In the genomic region with DNA sequence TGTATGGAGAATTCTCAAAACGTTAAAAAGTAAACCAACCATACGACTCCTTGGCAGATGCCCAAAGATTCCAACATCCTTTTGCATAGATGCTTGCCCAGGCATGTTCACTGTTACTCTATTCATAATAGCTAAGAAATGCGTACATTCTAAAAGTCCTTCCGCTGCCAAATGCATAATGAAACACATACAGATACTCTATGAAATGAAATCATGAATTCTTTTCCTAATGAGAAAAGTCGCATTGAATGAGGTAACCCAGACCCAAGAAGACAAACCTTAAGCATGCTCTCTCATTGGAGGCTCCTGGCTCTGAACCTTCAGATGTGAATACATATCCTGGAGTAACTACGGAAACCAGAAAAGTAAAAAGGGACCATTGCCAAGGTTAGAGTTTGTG, we compare ENCODE assay signal across 21 mouse cellular contexts. TPM values are rescaled to one million over a fixed set of nuclear protein-coding genes. Genes with fewer than 3 reads are reported as not detected.
DNase-seq lines count a peak whose midpoint lies in the region; ATAC-seq and TF ChIP-seq lines count a peak whose summit lies in the region.
"Had no signal": no experiment of that assay in that cellular context is flagged by ENCODE, and none has a peak within 500 bp of the region (broad histone marks: within the 10 kb centered on the region; RNA-seq: fewer than 3 reads in every experiment).

No protein-coding gene starts in this region.

- TF ChIP-seq POLR2A in limb, embryonic 14.5 days (IDR thresholded peaks at IDR 0.05; ENCODE audit: borderline replicate concordance, extremely low read depth, insufficient read depth, insufficient read length): no peak

- H3K9me3 ChIP-seq in hindbrain, postnatal 0 days (ENCODE audit: low read length): no peaks in the 10 kb centered on the region
- no peaks in the 10 kb centered on the region for H3K9me3 ChIP-seq in hindbrain, embryonic 12.5 days (replicated peaks)
- H3K9me3 ChIP-seq in midbrain, postnatal 0 days (ENCODE audit: low read length): no peaks in the 10 kb centered on the region
- H3K9me3 ChIP-seq in midbrain, embryonic 15.5 days: no peaks in the 10 kb centered on the region
- no peaks in the 10 kb centered on the region for H3K9me3 ChIP-seq in embryonic facial prominence, embryonic 14.5 days (ENCODE audit: control insufficient read depth, low read length)
- no peaks in the 10 kb centered on the region for H3K9me3 ChIP-seq in limb, embryonic 14.5 days (ENCODE audit: control insufficient read depth, low read length)
- H3K9me3 ChIP-seq: limb, embryonic 15.5 days had no signal

- peak; percentile 38 for DNase-seq in hindbrain, postnatal 0 days (ENCODE audit: low spot score)
- peak; percentile 27 for DNase-seq in midbrain, postnatal 0 days (ENCODE audit: low spot score)
- peak; percentile 93 for DNase-seq in embryonic facial prominence, embryonic 14.5 days (ENCODE audit: low spot score)
- peak; percentile 73 for DNase-seq in limb, embryonic 14.5 days (ENCODE audit: low spot score)
- DNase-seq in T-cell, adult 2 months (ENCODE audit: low spot score): no peak
- DNase-seq: adrenal gland, postnatal 36 days; cerebellum, adult 9-10 months; gastrocnemius, postnatal 25 days; right cerebral cortex, postnatal 25 days; thymus, postnatal 14 days had no signal

- H3K4me2 ChIP-seq in hindbrain, postnatal 0 days (ENCODE audit: low read depth, low read length): no peak overlapping the region
- H3K4me2 ChIP-seq in hindbrain, embryonic 12.5 days (replicated peaks): no peak overlapping the region
- no peak overlapping the region for H3K4me2 ChIP-seq in midbrain, postnatal 0 days (ENCODE audit: low read depth, low read length, poor library complexity, severe bottlenecking)
- H3K4me2 ChIP-seq in midbrain, embryonic 15.5 days: no peak overlapping the region
- no peak overlapping the region for H3K4me2 ChIP-seq in embryonic facial prominence, embryonic 14.5 days (ENCODE audit: low read depth, low read length)
- no peak overlapping the region for H3K4me2 ChIP-seq in limb, embryonic 14.5 days (replicated peaks; ENCODE audit: low read depth, low read length, severe bottlenecking)
- H3K4me2 ChIP-seq: limb, embryonic 15.5 days had no signal

- ATAC-seq in hindbrain, postnatal 0 days: no peak
- no peak for ATAC-seq in hindbrain, embryonic 12.5 days (ENCODE audit: low FRiP score)
- ATAC-seq in midbrain, postnatal 0 days (ENCODE audit: low FRiP score): no peak
- ATAC-seq in midbrain, embryonic 15.5 days (replicated peaks): no peak
- ATAC-seq in embryonic facial prominence, embryonic 14.5 days (ENCODE audit: low read depth): peak; percentile 84
- peak; percentile 34; the same call in 1 of the 2 replicates for ATAC-seq in limb, embryonic 14.5 days (ENCODE audit: low FRiP score, low read depth)

- no peaks in the 10 kb centered on the region for H3K27me3 ChIP-seq in hindbrain, postnatal 0 days (ENCODE audit: insufficient read depth, low read length)
- H3K27me3 ChIP-seq in hindbrain, embryonic 12.5 days: no peaks in the 10 kb centered on the region
- H3K27me3 ChIP-seq in midbrain, postnatal 0 days (ENCODE audit: insufficient read depth, low read length): no peaks in the 10 kb centered on the region
- no peaks in the 10 kb centered on the region for H3K27me3 ChIP-seq in midbrain, embryonic 15.5 days (replicated peaks)
- no peaks in the 10 kb centered on the region for H3K27me3 ChIP-seq in embryonic facial prominence, embryonic 14.5 days (replicated peaks; ENCODE audit: control insufficient read depth, insufficient read depth, low read length)
- H3K27me3 ChIP-seq in limb, embryonic 14.5 days (ENCODE audit: control insufficient read depth, insufficient read depth, low read length): no peaks in the 10 kb centered on the region
- H3K27me3 ChIP-seq: limb, embryonic 15.5 days had no signal

- no peak overlapping the region for H3K27ac ChIP-seq in hindbrain, postnatal 0 days
- H3K27ac ChIP-seq in hindbrain, embryonic 12.5 days: no peak overlapping the region
- no peak overlapping the region for H3K27ac ChIP-seq in midbrain, postnatal 0 days (ENCODE audit: low read depth, low read length)
- no peak overlapping the region for H3K27ac ChIP-seq in midbrain, embryonic 15.5 days
- H3K27ac ChIP-seq in embryonic facial prominence, embryonic 14.5 days (replicated peaks; ENCODE audit: low read depth, low read length): 0 out of 2 replicates have a peak overlapping the region, but pooled peaks have one; percentile 24
- H3K27ac ChIP-seq in limb, embryonic 14.5 days (replicated peaks; ENCODE audit: low read depth, low read length): no peak overlapping the region
- H3K27ac ChIP-seq: limb, embryonic 15.5 days; stomach, postnatal 0 days had no signal

- no peak for TF ChIP-seq CTCF in hindbrain, postnatal 0 days (IDR thresholded peaks at IDR 0.05; ENCODE audit: low read depth)
- TF ChIP-seq CTCF in midbrain, postnatal 0 days (IDR thresholded peaks at IDR 0.05): no peak

- H3K9ac ChIP-seq in hindbrain, postnatal 0 days (replicated peaks; ENCODE audit: low read length): no peak overlapping the region
- no peak overlapping the region for H3K9ac ChIP-seq in hindbrain, embryonic 12.5 days
- H3K9ac ChIP-seq in midbrain, postnatal 0 days (replicated peaks; ENCODE audit: low read length, poor library complexity, severe bottlenecking): no peak overlapping the region
- H3K9ac ChIP-seq in midbrain, embryonic 15.5 days: no peak overlapping the region
- H3K9ac ChIP-seq in embryonic facial prominence, embryonic 14.5 days (ENCODE audit: low read depth, low read length): no peak overlapping the region
- H3K9ac ChIP-seq in limb, embryonic 14.5 days (ENCODE audit: low read depth, low read length, severe bottlenecking): no peak overlapping the region
- H3K9ac ChIP-seq: limb, embryonic 15.5 days had no signal

- no peaks in the 10 kb centered on the region for H3K36me3 ChIP-seq in hindbrain, postnatal 0 days (ENCODE audit: insufficient read depth, low read length)
- H3K36me3 ChIP-seq in hindbrain, embryonic 12.5 days: no peaks in the 10 kb centered on the region
- no peaks in the 10 kb centered on the region for H3K36me3 ChIP-seq in midbrain, postnatal 0 days (ENCODE audit: insufficient read depth, low read length)
- no peaks in the 10 kb centered on the region for H3K36me3 ChIP-seq in midbrain, embryonic 15.5 days (replicated peaks)
- no peaks in the 10 kb centered on the region for H3K36me3 ChIP-seq in embryonic facial prominence, embryonic 14.5 days (ENCODE audit: control insufficient read depth, insufficient read depth, low read length)
- no peaks in the 10 kb centered on the region for H3K36me3 ChIP-seq in limb, embryonic 14.5 days (ENCODE audit: control insufficient read depth, insufficient read depth, low read length)
- H3K36me3 ChIP-seq: limb, embryonic 15.5 days had no signal

- no peaks in the 10 kb centered on the region for H3K4me1 ChIP-seq in hindbrain, postnatal 0 days (ENCODE audit: insufficient read depth, low read length)
- H3K4me1 ChIP-seq in hindbrain, embryonic 12.5 days: no peaks in the 10 kb centered on the region
- H3K4me1 ChIP-seq in midbrain, postnatal 0 days (ENCODE audit: insufficient read depth, low read length): no peaks in the 10 kb centered on the region
- H3K4me1 ChIP-seq in midbrain, embryonic 15.5 days: no peaks in the 10 kb centered on the region
- no peaks in the 10 kb centered on the region for H3K4me1 ChIP-seq in embryonic facial prominence, embryonic 14.5 days (ENCODE audit: control insufficient read depth, insufficient read depth, low read length)
- no peaks in the 10 kb centered on the region for H3K4me1 ChIP-seq in limb, embryonic 14.5 days (ENCODE audit: control insufficient read depth, insufficient read depth, low read length)
- H3K4me1 ChIP-seq: limb, embryonic 15.5 days had no signal

- no peak overlapping the region for H3K4me3 ChIP-seq in hindbrain, postnatal 0 days (ENCODE audit: low read length)
- H3K4me3 ChIP-seq in hindbrain, embryonic 12.5 days: no peak overlapping the region
- H3K4me3 ChIP-seq in midbrain, postnatal 0 days (ENCODE audit: low read depth, low read length): no peak overlapping the region
- no peak overlapping the region for H3K4me3 ChIP-seq in midbrain, embryonic 15.5 days
- no peak overlapping the region for H3K4me3 ChIP-seq in embryonic facial prominence, embryonic 14.5 days (ENCODE audit: low read depth, low read length)
- no peak overlapping the region for H3K4me3 ChIP-seq in limb, embryonic 14.5 days (replicated peaks; ENCODE audit: low read length)
- H3K4me3 ChIP-seq: limb, embryonic 15.5 days had no signal

- 53% methylated on average over 6 of the region's 6 CpGs for WGBS in hindbrain, postnatal 0 days
- 80% methylated on average over 6 of the region's 6 CpGs for WGBS in hindbrain, embryonic 12.5 days
- WGBS in midbrain, postnatal 0 days: 61% methylated on average over 6 of the region's 6 CpGs
- WGBS in midbrain, embryonic 15.5 days: 73% methylated on average over 6 of the region's 6 CpGs
- 41% methylated on average over 6 of the region's 6 CpGs for WGBS in embryonic facial prominence, embryonic 14.5 days
- 61% methylated on average over 6 of the region's 6 CpGs for WGBS in limb, embryonic 14.5 days

RNA-seq across cellular contexts. Expression of gene Lpcat4, which starts 36.2 kb away (rescaled TPM):
- total RNA-seq in hindbrain, postnatal 0 days (2014; rRNA removed): 21.3 and 44.7 TPM in 2 replicates
- polyA plus RNA-seq in hindbrain, postnatal 0 days (2015; fragmentation: Nextera tagmentation; extraction: Ambion mirVana): 20.8 and 22.8 TPM in 2 replicates
- 12.1 and 15.5 TPM in 2 replicates for polyA plus RNA-seq in hindbrain, embryonic 12.5 days (2016; fragmentation: Nextera tagmentation; extraction: Ambion mirVana)
- total RNA-seq in midbrain, postnatal 0 days (2014; rRNA removed): 23.3 and 37.2 TPM in 2 replicates
- 20.2 and 21.6 TPM in 2 replicates for polyA plus RNA-seq in midbrain, postnatal 0 days (2015; fragmentation: Nextera tagmentation; extraction: Ambion mirVana)
- 21.9 and 26.0 TPM in 2 replicates for polyA plus RNA-seq in midbrain, embryonic 15.5 days (2015; fragmentation: Nextera tagmentation; extraction: Ambion mirVana)
- 17.5 and 19.3 TPM in 2 replicates for polyA plus RNA-seq in embryonic facial prominence, embryonic 14.5 days (2014; fragmentation: Nextera tagmentation; extraction: Ambion mirVana)
- 39.9 and 64.6 TPM in 2 replicates for polyA plus RNA-seq in limb, embryonic 14.5 days (2012; rRNA removed)
- 19.7 and 20.9 TPM in 2 replicates for polyA plus RNA-seq in limb, embryonic 14.5 days (2014; fragmentation: Nextera tagmentation; extraction: Ambion mirVana)

RNA-seq across cellular contexts. Expression of gene Olfr1318, which starts 49.1 kb away (rescaled TPM):
- total RNA-seq in hindbrain, postnatal 0 days (2014; rRNA removed): not detected in 2 replicates
- polyA plus RNA-seq in hindbrain, postnatal 0 days (2015; fragmentation: Nextera tagmentation; extraction: Ambion mirVana): 0.14 TPM in 2 replicates
- polyA plus RNA-seq in hindbrain, embryonic 12.5 days (2016; fragmentation: Nextera tagmentation; extraction: Ambion mirVana): not detected in 2 replicates
- total RNA-seq in midbrain, postnatal 0 days (2014; rRNA removed): not detected in 2 replicates
- 0.05 TPM in 1 of 2 replicates, not detected in the other for polyA plus RNA-seq in midbrain, postnatal 0 days (2015; fragmentation: Nextera tagmentation; extraction: Ambion mirVana)
- polyA plus RNA-seq in midbrain, embryonic 15.5 days (2015; fragmentation: Nextera tagmentation; extraction: Ambion mirVana): not detected in 2 replicates
- not detected in 2 replicates for polyA plus RNA-seq in embryonic facial prominence, embryonic 14.5 days (2014; fragmentation: Nextera tagmentation; extraction: Ambion mirVana)
- not detected in 2 replicates for polyA plus RNA-seq in limb, embryonic 14.5 days (2012; rRNA removed)
- polyA plus RNA-seq in limb, embryonic 14.5 days (2014; fragmentation: Nextera tagmentation; extraction: Ambion mirVana): not detected in 2 replicates
- total RNA-seq: adrenal gland, postnatal 36 days; gastrocnemius, postnatal 25 days; layer of hippocampus, postnatal 10 days; megakaryocyte-erythroid progenitor cell, adult 5-6 weeks; MEL had no signal
- polyA plus RNA-seq: cortical plate, adult 2 months; heart, postnatal 0 days; limb, embryonic 15.5 days; liver, embryonic 16.5 days; stomach, postnatal 0 days had no signal

RNA-seq across cellular contexts. Expression of gene Nutm1, which starts 56.0 kb away (rescaled TPM):
- 0.05 TPM in 1 of 2 replicates, not detected in the other for total RNA-seq in hindbrain, postnatal 0 days (2014; rRNA removed)
- polyA plus RNA-seq in hindbrain, postnatal 0 days (2015; fragmentation: Nextera tagmentation; extraction: Ambion mirVana): 0.06 and 0.11 TPM in 2 replicates
- polyA plus RNA-seq in hindbrain, embryonic 12.5 days (2016; fragmentation: Nextera tagmentation; extraction: Ambion mirVana): 0.05 and 0.09 TPM in 2 replicates
- total RNA-seq in midbrain, postnatal 0 days (2014; rRNA removed): not detected in 2 replicates
- 0.06 and 0.09 TPM in 2 replicates for polyA plus RNA-seq in midbrain, postnatal 0 days (2015; fragmentation: Nextera tagmentation; extraction: Ambion mirVana)
- not detected in 2 replicates for polyA plus RNA-seq in midbrain, embryonic 15.5 days (2015; fragmentation: Nextera tagmentation; extraction: Ambion mirVana)
- not detected in 2 replicates for polyA plus RNA-seq in embryonic facial prominence, embryonic 14.5 days (2014; fragmentation: Nextera tagmentation; extraction: Ambion mirVana)
- polyA plus RNA-seq in limb, embryonic 14.5 days (2012; rRNA removed): not detected in 2 replicates
- polyA plus RNA-seq in limb, embryonic 14.5 days (2014; fragmentation: Nextera tagmentation; extraction: Ambion mirVana): not detected in 2 replicates
- total RNA-seq: adrenal gland, postnatal 36 days; gastrocnemius, postnatal 25 days; layer of hippocampus, postnatal 10 days had no signal
- polyA plus RNA-seq: heart, postnatal 0 days; limb, embryonic 15.5 days; liver, embryonic 16.5 days; neural tube, embryonic 14.5 days had no signal

RNA-seq across cellular contexts. Expression of gene Nop10, which starts 58.7 kb away (rescaled TPM):
- 61.0 and 115 TPM in 2 replicates for total RNA-seq in hindbrain, postnatal 0 days (2014; rRNA removed)
- polyA plus RNA-seq in hindbrain, postnatal 0 days (2015; fragmentation: Nextera tagmentation; extraction: Ambion mirVana): 177 and 183 TPM in 2 replicates
- 118 and 127 TPM in 2 replicates for polyA plus RNA-seq in hindbrain, embryonic 12.5 days (2016; fragmentation: Nextera tagmentation; extraction: Ambion mirVana)
- total RNA-seq in midbrain, postnatal 0 days (2014; rRNA removed): 75.7 and 111 TPM in 2 replicates
- 151 and 158 TPM in 2 replicates for polyA plus RNA-seq in midbrain, postnatal 0 days (2015; fragmentation: Nextera tagmentation; extraction: Ambion mirVana)
- 153 and 158 TPM in 2 replicates for polyA plus RNA-seq in midbrain, embryonic 15.5 days (2015; fragmentation: Nextera tagmentation; extraction: Ambion mirVana)
- polyA plus RNA-seq in embryonic facial prominence, embryonic 14.5 days (2014; fragmentation: Nextera tagmentation; extraction: Ambion mirVana): 186 and 203 TPM in 2 replicates
- polyA plus RNA-seq in limb, embryonic 14.5 days (2012; rRNA removed): 147 and 150 TPM in 2 replicates
- 193 and 210 TPM in 2 replicates for polyA plus RNA-seq in limb, embryonic 14.5 days (2014; fragmentation: Nextera tagmentation; extraction: Ambion mirVana)

Comparison
In these comparisons a context has a peak if more than half of its experiments do, and no peak if none do; other contexts are left out.
1. ATAC-seq: peak in embryonic facial prominence, embryonic 14.5 days (single experiment) and limb, embryonic 14.5 days (single experiment); none in hindbrain, postnatal 0 days (single experiment), hindbrain, embryonic 12.5 days (single experiment), midbrain, postnatal 0 days (single experiment) and midbrain, embryonic 15.5 days (single experiment).